Mouse (Mus musculus): ENCODE measurements at regions not wholly inside any gene's neighbourhood (a gene's known extent, or its start where the extent isn't known, plus 50 kb on each side); places are given as distances from the start of the nearest gene placed in this dataset.

DNA sequence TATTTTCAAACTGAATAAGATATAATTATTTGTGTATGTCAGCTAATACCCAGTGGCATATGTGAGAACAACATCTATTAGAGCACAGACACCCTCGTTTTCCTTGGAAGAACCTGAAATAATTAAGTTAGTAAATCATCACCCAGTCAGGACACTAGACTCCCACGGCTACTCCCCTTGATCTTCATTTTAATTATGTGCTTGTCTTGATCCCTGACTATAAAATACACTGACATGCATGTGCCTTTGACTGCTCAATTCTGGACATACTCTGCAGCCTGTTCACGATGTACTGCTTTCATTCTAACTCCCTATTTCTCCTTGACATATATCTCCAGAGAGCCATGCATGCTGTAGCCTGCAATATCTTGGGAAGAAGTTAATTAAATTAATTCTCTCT is 232.7 kb upstream of the Atxn7l3b start:
- TF ChIP-seq NELFE (IDR thresholded peaks at IDR 0.05; ENCODE audit: low read depth, low read length) (no peak), CTCF (conservative IDR thresholded peaks at IDR 0.05 in 1 of 2, IDR thresholded peaks at IDR 0.05 in 1 of 2; ENCODE audit: low read depth in 2 of 2, low read length in 2 of 2) (no peak)

Data from CH12.LX (cell line).